Mouse (Mus musculus) lung, adult 2 months (tissue): Measurements from ENCODE around the gene Stub1.

ENCODE experiments used
- CTCF ChIP-seq: fragments of 200-500 bp; IDR thresholded peaks from 2 replicates; pipeline ENCODE4 v1.5.1; 2011; ENCODE audit warnings: mild to moderate bottlenecking, low read length, control low read depth; ENCODE audit not compliant: insufficient read depth
- POLR2A ChIP-seq: fragments of 200-500 bp; IDR thresholded peaks from 2 replicates; pipeline ENCODE4 v1.6.1; 2011; ENCODE audit warnings: low read depth, mild to moderate bottlenecking, control low read depth, low read length, borderline replicate concordance; ENCODE audit errors: extremely low read depth

- no peak for TF ChIP-seq CTCF
- no peak for TF ChIP-seq POLR2A
Observed at GRCm38 (mm10) chr17:25865288-25865687, 32.1 kb upstream of the Stub1 start.
